Mouse (Mus musculus): Measurements from ENCODE around the gene Btbd2.

Btbd2 gene

DNA sequence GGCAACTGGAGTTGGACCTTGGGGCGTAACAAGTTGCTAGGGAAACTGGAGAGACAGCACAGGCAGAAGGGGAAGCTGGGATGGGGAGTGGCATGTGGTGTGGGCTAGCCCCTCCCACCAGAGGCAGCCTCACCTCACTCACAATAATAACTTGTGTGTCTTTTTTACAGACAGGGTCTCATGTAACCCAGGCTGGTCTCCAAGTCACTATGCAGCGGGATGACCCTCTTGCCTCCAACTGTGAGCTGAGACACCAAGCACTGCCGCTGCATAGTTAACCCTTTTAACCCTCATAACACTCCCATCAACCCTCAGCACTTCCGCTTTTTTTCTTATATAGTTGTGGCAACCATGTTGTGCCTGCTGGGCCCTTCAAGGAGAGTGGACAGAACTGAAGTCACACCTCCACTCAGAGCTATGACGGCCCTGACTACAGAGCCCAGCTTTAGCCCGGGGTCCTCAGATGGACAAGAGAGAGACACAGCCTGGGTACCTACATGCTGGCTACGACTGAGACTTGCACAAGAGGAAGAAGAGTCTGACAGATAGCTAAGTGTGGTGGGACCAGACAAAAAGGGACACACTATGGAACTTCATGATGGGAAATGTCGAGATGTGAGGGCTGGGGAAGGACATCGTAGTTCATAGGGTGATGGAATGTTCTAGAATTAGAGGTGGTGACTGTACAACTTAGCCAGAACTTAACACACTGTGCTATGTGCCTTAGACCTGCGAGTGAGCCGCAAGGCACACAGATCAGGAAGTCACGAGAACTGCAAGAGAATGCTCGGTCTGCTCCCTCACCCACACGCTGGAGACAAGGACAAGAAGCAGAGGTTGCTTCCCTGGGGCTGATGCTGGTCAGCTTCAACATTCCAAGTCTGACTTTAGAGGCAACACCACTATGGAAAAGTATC, 35.6 kb upstream of the Btbd2 start:
- DNase-seq (ENCODE audit: low spot score in 2 of 2), result no peak

- DNase-seq (ENCODE audit: low spot score in 2 of 2), result peak in 1 of 2 experiments; percentile 80
These were observed 31.0 kb upstream of the Btbd2 start for GRCm38 (mm10) chr10:80687850-80688249.

GRCm38 (mm10) chr10:80686617-80687016, 29.7 kb upstream of the Btbd2 start:
- no peak for DNase-seq (ENCODE audit: low spot score in 2 of 2)

- no peak for DNase-seq (ENCODE audit: low spot score in 2 of 2)
These were observed 28.1 kb upstream of the Btbd2 start for GRCm38 (mm10) chr10:80684984-80685383.

GRCm38 (mm10) chr10:80684214-80684613, 27.3 kb upstream of the Btbd2 start:
- DNase-seq (ENCODE audit: low spot score in 2 of 2), result peak in 1 of 2 experiments; percentile 77

GRCm38 (mm10) chr10:80683647-80684046, 26.8 kb upstream of the Btbd2 start:
- DNase-seq (ENCODE audit: low spot score in 2 of 2), result no peak

GRCm38 (mm10) chr10:80682003-80682402, 25.1 kb upstream of the Btbd2 start:
- DNase-seq (ENCODE audit: low spot score in 2 of 2), result no peak

GRCm38 (mm10) chr10:80680260-80680696, 23.4 kb upstream of the Btbd2 start:
- DNase-seq (ENCODE audit: low spot score in 2 of 2), result no peak

DNA sequence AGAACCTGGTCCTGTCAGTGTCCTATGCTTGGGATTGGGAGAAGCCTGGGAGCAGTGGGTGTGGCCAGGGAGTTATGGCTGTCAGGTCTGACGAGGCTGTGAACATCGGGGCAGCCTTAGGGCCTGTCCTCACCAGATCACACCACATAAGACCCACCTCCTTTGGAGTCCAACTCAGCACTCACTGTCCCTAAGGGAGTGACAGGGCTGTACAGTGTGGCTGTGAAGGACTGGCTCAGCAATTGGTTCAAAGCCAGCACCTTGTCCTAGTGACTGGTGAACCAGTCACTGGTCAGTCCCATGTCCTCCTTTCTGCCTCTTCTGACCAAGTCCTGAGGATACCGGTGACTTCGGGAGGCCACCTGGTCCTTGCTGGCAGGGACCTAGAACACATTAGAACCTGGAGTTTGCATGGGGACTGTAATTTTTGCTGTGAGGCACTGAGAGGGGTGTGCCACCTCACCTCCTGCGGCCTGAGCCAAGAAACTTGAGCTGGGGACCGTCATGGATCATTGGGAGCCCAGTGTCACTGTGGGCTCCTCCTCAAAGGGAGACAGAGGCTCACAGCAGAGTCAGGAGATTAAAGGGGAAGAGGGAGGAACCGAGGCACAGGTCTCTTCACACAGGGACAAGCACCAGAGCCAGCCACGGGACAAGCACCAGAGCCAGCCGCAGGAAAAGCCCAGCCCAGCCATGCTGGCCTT, 22.8 kb upstream of the Btbd2 start:
- peak in 1 of 2 experiments; percentile 52 for DNase-seq (ENCODE audit: low spot score in 2 of 2)

DNA sequence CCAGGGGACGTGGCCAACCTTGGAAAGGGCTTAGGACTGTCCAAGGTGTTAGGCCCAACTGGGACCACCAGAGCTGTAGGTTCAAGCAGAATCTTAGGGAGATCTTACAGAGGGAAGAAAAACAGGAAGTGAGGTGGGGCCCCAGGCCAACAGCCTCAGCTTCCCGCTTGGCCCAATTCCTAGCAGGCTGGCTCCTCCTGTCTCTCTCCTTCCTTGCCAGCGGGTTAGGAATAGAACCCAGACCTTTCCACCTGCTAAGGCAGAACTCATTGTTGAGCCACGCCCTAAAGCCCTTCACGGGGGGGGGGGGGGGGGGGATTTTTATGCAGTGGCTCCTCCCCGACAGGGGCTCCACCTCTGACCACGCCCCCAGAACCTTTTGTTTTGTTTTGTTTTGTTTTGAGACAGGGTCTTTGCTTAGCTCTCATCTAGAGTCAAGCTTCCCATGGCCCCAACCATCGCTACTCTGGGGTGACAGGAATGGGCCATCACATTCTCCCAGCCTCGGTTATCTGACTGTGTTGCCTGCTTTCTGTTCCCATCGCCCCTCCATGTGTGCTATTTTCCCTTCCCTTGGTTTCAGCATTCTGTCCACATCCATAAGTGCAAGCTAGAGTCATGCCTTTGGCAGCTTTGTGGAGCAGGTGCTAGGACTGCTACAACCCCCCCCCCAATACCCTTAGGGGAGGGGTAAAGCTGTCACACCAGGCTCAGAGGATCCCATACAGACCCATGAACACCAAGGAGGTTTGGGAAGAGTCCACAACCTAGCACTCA, 21.9 kb upstream of the Btbd2 start:
- peak in 1 of 2 experiments; percentile 53 for DNase-seq (ENCODE audit: low spot score in 2 of 2)

GRCm38 (mm10) chr10:80677942-80678436, 21.1 kb upstream of the Btbd2 start, which contains the start of gene Mknk2:
Mknk2 (minus strand) TSS chr10:80678112.
- peak; percentile 90 to 97 for DNase-seq (ENCODE audit: low spot score in 2 of 2)

- DNase-seq (ENCODE audit: low spot score in 2 of 2), result peak in 1 of 2 experiments; percentile 43
These were observed 20.4 kb upstream of the Btbd2 start for GRCm38 (mm10) chr10:80677128-80677875.

DNA sequence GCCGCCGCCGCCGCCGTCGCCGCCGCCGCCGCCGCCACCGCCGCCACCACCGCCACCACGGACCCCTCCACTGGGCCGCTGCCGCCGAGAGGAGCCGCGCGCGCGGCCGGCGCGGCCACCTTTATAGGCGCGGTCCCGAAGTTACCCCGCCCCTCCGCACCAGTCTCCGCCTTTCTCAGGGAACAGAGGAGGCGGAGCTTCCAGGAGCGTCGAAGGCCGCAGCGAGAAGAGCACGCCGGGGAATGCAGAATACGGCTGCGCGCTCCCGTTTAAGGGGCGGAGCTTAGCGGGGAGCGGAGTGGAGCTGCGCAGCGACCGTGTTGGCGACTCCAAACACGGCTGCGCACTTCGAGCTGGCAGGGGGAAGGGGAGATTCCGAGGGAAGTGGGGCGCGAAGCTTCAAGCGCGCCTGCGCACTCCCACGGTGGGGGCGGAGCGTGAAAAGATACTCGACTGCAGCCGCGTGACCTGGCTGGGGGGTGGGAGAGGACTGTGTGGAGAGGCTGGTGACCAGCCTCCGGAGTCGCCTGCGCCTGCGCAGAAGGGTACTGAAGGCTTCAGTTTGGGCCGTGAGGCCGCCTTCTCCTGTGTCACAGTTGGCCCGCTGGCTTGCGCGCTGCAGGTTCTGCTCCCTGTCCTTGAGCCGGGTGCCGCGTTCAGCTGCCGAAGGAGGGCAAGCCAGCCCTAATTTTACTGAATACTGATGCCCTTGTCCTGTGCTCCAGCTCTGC, 19.5 kb upstream of the Btbd2 start:
- peak; percentile 98 to 99 for DNase-seq (ENCODE audit: low spot score in 2 of 2)

DNA sequence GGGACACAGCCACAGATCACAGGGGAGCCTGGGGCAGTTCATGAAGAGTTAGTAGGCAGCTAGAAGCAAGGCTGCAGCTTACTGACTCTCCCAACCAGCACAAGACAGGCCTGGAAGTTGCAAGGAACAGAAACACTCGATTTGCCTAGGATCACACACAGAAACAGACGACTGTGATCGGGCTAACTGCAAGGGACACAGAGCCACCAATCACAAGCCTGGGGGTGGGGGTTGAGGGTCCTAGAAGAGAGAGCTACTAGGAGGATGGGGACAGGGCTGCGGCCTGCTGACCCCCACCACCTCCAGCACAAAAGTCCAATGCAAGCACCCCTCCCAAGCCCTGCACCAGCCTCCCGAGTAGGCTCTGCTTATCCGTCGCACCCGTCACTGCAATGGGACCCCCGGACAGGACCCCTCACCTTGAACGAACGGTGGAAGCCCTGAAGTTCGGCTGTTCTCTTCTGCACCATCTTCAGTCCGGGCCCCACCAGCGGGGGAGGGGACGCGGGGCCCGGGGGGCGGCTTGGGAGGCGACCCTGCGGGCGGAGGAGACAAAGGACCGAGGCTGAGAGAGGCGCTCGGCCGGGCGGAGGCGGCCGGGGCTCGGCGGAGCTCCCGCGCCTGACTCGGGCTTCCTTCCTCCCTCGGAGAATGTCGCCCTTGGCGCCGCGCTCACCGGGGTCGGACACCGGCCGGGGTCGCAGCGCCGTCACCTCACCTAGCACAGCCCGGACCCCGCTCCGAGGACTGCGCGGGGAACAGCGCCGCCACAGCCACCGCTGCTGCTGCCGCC, 18.7 kb upstream of the Btbd2 start:
- no peak for DNase-seq (ENCODE audit: low spot score in 2 of 2)

DNA sequence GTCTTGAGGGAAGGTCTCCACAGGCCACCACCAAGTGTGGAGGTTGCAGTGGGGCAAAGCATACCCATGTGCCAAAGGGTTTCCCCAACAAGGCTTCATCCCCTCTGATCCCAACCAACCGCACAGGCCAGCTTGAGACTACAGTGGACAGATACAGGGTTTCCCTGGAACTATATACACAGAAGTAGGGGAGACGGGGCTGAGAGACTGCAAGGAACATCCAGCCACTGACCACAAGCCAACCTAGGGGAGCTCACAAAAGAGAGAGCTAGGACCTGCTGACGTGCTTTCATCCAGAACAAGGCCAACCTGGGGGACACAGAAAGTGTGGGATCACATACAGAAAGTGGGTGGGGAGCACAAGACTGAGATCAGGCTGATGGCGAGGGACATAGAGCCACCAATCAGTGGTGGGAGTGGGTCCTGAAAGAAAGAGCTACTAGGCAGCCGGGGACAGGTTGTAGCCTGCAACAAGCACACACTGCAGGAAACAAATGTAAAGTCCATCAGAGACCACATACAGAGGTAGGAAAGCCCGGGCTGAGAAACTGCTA, 18.1 kb upstream of the Btbd2 start:
- no peak for DNase-seq (ENCODE audit: low spot score in 2 of 2)

- DNase-seq (ENCODE audit: low spot score in 2 of 2), result peak in 1 of 2 experiments; percentile 66
These were observed 17.4 kb upstream of the Btbd2 start for GRCm38 (mm10) chr10:80674161-80674711.

DNA sequence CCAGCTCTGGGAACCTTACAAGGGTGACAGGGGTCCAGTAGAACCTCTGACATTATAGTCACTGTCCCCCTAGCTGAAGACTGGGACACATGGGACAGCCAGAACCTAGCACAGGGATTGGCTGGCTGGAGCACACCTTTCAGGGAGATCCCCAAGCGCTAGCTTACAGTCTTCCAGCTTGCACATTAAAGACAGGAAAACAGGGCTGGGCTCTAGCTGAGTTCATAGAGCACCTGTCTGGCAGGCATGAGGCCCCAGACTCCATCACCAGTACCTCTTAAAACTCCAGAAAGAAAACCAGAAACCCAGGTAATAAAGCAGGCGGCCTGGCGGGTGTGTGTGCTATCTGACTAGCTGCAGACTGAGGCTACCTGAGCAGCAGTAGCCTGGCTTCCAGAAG, 16.8 kb upstream of the Btbd2 start:
- no peak for DNase-seq (ENCODE audit: low spot score in 2 of 2)

DNA sequence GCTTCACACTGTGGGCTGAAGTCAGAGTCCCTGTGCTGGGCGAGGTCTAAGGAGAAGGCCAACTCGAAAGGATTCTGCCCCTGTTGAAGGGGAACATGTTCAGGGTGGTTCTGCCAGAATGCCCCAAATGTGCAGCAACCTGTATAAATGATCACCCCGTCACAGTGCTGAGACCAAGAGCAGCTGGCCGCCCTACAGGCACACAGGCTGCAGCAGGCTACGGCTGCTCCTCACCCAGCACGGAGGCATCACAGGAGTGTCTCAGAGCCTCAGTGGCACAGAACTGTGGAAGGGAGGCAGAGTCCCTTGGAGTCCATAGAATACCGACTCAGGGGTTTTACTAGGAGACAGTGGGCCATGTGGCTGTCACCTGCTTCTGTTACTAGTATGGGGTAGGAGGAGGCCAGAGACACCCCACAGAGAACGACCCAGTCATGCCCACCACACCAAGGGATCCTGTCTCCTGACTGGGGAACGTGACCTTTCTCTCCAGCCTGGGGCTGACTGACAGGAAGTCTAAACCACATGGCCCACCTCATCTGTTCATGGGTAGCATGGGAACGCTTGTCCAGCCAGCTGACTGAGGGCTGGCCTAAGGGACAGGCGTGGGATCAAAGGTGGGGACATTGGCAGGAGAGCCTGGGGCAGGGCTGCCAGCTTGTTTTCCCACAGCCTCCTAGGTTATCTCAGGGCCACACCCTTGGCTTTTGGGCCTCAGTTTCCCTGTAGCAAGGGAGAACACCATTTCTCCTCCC, 15.2 kb upstream of the Btbd2 start:
- no peak for DNase-seq (ENCODE audit: low spot score in 2 of 2)
